Mouse (Mus musculus) midbrain, embryonic 13.5 days (tissue): ENCODE measurements around the gene Gm17509. TPM values are rescaled to one million over a fixed set of nuclear protein-coding genes. Genes with fewer than 3 reads are reported as not detected.

ENCODE experiments used
- polyA plus RNA-seq: library from polyadenylated mRNA; unstranded; fragments of >200 nt; fragmentation: Nextera tagmentation; extraction: Ambion mirVana; gene quantifications from 2 replicates; pipeline ENCODE4 v1.2.1, GENCODE M21; 2015

Gene Gm17509
- polyA plus RNA-seq, 1 experiment from 2014 or later = 0.71 TPM

Other genes starting within 250 kb of the Gm17509 start
- 21.2 and 22.0 TPM in 2 replicates for gene Parp8, start 195.5 kb downstream of the Gm17509 start, polyA plus RNA-seq
- gene Emb, start 12.5 kb downstream of the Gm17509 start, polyA plus RNA-seq = 13.4 and 14.4 TPM in 2 replicates